Mouse (Mus musculus) thymus, adult 2 months (tissue): Measurements from ENCODE around the gene Tango2.
A peak's percentile ranks its signal among the peaks of the same experiment; 100 is the strongest.

Experiments
- CTCF ChIP-seq: fragments of 200-500 bp; IDR thresholded peaks from 2 replicates; pipeline ENCODE4 v1.5.1; 2012; ENCODE audit warnings: mild to moderate bottlenecking, control low read depth, low read length, moderate library complexity, borderline replicate concordance; ENCODE audit not compliant: control insufficient read depth, poor library complexity, insufficient read depth; ENCODE audit errors: extremely low read depth
- POLR2A ChIP-seq: fragments of 200-500 bp; IDR thresholded peaks from 2 replicates; pipeline ENCODE4 v1.6.1; 2012; ENCODE audit warnings: mild to moderate bottlenecking, low read length, control low read depth, moderate library complexity; ENCODE audit not compliant: control insufficient read depth, poor library complexity, insufficient read depth; ENCODE audit errors: extremely low read depth

GRCm38 (mm10) chr16:18351313-18352055 lies 3.6 kb upstream of the Tango2 start:
- TF ChIP-seq CTCF: peak; percentile 53; the same call in 1 of the 2 replicates
- no peak for TF ChIP-seq POLR2A
